Mouse (Mus musculus) testis, adult 2 months (tissue): ENCODE data around the gene Upk1a.

ENCODE experiments used
- CTCF ChIP-seq: fragments of 200-500 bp; IDR thresholded peaks from 2 replicates; pipeline ENCODE4 v1.5.1; 2012; ENCODE audit warnings: low read depth, mild to moderate bottlenecking, inconsistent platforms, low read length, moderate library complexity; ENCODE audit not compliant: control insufficient read depth, insufficient read depth, insufficient replicate concordance
- POLR2A ChIP-seq: fragments of 200-500 bp; IDR thresholded peaks from 2 replicates; pipeline ENCODE4 v1.6.1; 2012; ENCODE audit warnings: low read depth, mild to moderate bottlenecking, inconsistent platforms, low read length, moderate library complexity; ENCODE audit not compliant: control insufficient read depth

DNA sequence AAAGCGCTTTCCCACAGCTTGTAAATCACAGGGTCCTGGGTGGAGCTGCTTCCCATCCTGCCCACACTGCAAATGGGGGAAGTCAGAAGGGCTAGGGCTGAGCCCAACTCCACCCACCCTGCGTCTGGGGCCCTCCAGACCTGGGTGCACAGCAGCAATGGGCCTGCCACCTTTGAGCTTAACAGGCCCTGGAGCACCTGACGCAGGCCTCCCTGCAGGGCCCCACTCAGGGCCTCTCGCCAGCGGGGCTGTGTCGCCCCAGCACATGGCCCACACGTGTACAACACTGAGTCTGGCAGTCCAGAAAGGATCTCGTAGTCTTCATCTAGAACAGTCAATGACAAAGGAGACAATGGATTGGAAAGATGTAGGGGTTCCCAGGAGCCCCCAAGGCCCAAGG is 32.7 kb downstream of the Upk1a start:
- TF ChIP-seq POLR2A, result no peak
- TF ChIP-seq CTCF, result no peak
